Mouse (Mus musculus): ENCODE results near the gene Prss43. TPM values are rescaled to one million over a fixed set of nuclear protein-coding genes. Genes with fewer than 3 reads are reported as not detected.

Gene Prss43
- total and polyA plus RNA-seq, 3 experiments, result not detected

GRCm38 (mm10) chr9:110875288-110875695 is 48.8 kb downstream of the Prss43 start:
- Histone ChIP-seq H3K36me3 (ENCODE audit: control insufficient read depth in 1 of 2, insufficient read depth in 2 of 2, low read length in 2 of 2) (no peaks in the 10 kb centered on the region), H3K79me2 (ENCODE audit: control insufficient read depth, insufficient read depth, low read length, poor library complexity) (no peaks in the 10 kb centered on the region), H3K4me1 (ENCODE audit: control insufficient read depth in 1 of 2, insufficient read depth in 2 of 2, low read length in 2 of 2) (no peaks in the 10 kb centered on the region), H3K4me3 (ENCODE audit: control insufficient read depth in 1 of 2, insufficient read depth in 1 of 2, low read depth in 2 of 2, low read length in 2 of 2) (no peak overlapping the region), H3K9ac (ENCODE audit: control insufficient read depth, low read depth, low read length, poor library complexity, severe bottlenecking) (no peak overlapping the region), H3K9me3 (replicated peaks; ENCODE audit: insufficient read depth, low read length) (no peaks in the 10 kb centered on the region), H3K27ac (ENCODE audit: control insufficient read depth, low read depth, low read length) (no peak overlapping the region), H3K27me3 (ENCODE audit: control insufficient read depth in 1 of 2, insufficient read depth in 2 of 2, low read length in 2 of 2) (no peaks in the 10 kb centered on the region)
- no peak for TF ChIP-seq CHD2 (IDR thresholded peaks at IDR 0.05; ENCODE audit: low read length)
- no peak for TF ChIP-seq BHLHE40 (IDR thresholded peaks at IDR 0.05; ENCODE audit: borderline replicate concordance, low read depth, low read length)
- TF ChIP-seq USF2 (IDR thresholded peaks at IDR 0.05; ENCODE audit: borderline replicate concordance in 1 of 2, insufficient read depth in 1 of 2, low read depth in 1 of 2, low read length in 2 of 2), result no peak
- no peak for TF ChIP-seq UBTF (IDR thresholded peaks at IDR 0.05; ENCODE audit: borderline replicate concordance, insufficient read depth, low read depth, low read length)
- TF ChIP-seq TCF12 (IDR thresholded peaks at IDR 0.05; ENCODE audit: low read depth, low read length), result no peak
- no peak for TF ChIP-seq NRF1 (IDR thresholded peaks at IDR 0.05; ENCODE audit: insufficient read depth, low read depth, low read length, poor library complexity, severe bottlenecking)
- TF ChIP-seq SIN3A (IDR thresholded peaks at IDR 0.05; ENCODE audit: low read length), result no peak
- TF ChIP-seq ELF1 (IDR thresholded peaks at IDR 0.05; ENCODE audit: low read depth, low read length), result no peak
- no peak for TF ChIP-seq GABPA (IDR thresholded peaks at IDR 0.05; ENCODE audit: low read depth, low read length)
- TF ChIP-seq USF1 (IDR thresholded peaks at IDR 0.05; ENCODE audit: low read depth, low read length), result no peak
- TF ChIP-seq POLR2A (IDR thresholded peaks at IDR 0.05; ENCODE audit: control insufficient read depth in 1 of 2, insufficient read depth in 1 of 2, low read depth in 1 of 2, low read length in 2 of 2, poor library complexity in 1 of 2), result no peak
- no peak for TF ChIP-seq KAT2A (conservative IDR thresholded peaks at IDR 0.05; ENCODE audit: low read depth, low read length)
- TF ChIP-seq ZC3H11A (IDR thresholded peaks at IDR 0.05; ENCODE audit: low read depth, low read length), result no peak
- no peak for DNase-seq (ENCODE audit: low read depth, low spot score)

- Histone ChIP-seq H3K27me3 (ENCODE audit: control insufficient read depth in 1 of 2, insufficient read depth in 2 of 2, low read length in 2 of 2) (no peaks in the 10 kb centered on the region), H3K4me1 (ENCODE audit: control insufficient read depth in 1 of 2, insufficient read depth in 2 of 2, low read length in 2 of 2) (no peaks in the 10 kb centered on the region), H3K4me3 (ENCODE audit: control insufficient read depth in 1 of 2, insufficient read depth in 1 of 2, low read depth in 2 of 2, low read length in 2 of 2) (no peak overlapping the region), H3K9me3 (replicated peaks; ENCODE audit: insufficient read depth, low read length) (no peaks in the 10 kb centered on the region), H3K27ac (ENCODE audit: control insufficient read depth, low read depth, low read length) (no peak overlapping the region), H3K79me2 (ENCODE audit: control insufficient read depth, insufficient read depth, low read length, poor library complexity) (no peaks in the 10 kb centered on the region), H3K36me3 (ENCODE audit: control insufficient read depth in 1 of 2, insufficient read depth in 2 of 2, low read length in 2 of 2) (no peaks in the 10 kb centered on the region), H3K9ac (ENCODE audit: control insufficient read depth, low read depth, low read length, poor library complexity, severe bottlenecking) (no peak overlapping the region)
- TF ChIP-seq NRF1 (IDR thresholded peaks at IDR 0.05; ENCODE audit: insufficient read depth, low read depth, low read length, poor library complexity, severe bottlenecking) (no peak), RAD21 (IDR thresholded peaks at IDR 0.05; ENCODE audit: low read depth, low read length) (no peak), TAL1 (IDR thresholded peaks at IDR 0.05; ENCODE audit: low read length) (no peak), HCFC1 (IDR thresholded peaks at IDR 0.05; ENCODE audit: low read depth, low read length) (no peak), SMC3 (IDR thresholded peaks at IDR 0.05; ENCODE audit: low read depth, low read length) (no peak), MYC (IDR thresholded peaks at IDR 0.05; ENCODE audit: low read depth, low read length) (no peak), USF2 (IDR thresholded peaks at IDR 0.05; ENCODE audit: borderline replicate concordance in 1 of 2, insufficient read depth in 1 of 2, low read depth in 1 of 2, low read length in 2 of 2) (no peak), MAZ (IDR thresholded peaks at IDR 0.05; ENCODE audit: low read depth, low read length) (no peak)
- no peak for DNase-seq (ENCODE audit: low read depth, low spot score)
Observed at GRCm38 (mm10) chr9:110877353-110877752, 50.9 kb downstream of the Prss43 start.
